Mouse (Mus musculus) thymus, postnatal 10 days (tissue): ENCODE results near the gene Slc9a1.

Experiments
- DNase-seq, 2 experiments: peaks; one replicate each; pipeline ENCODE4 v3.0.0; 2021; ENCODE audit warnings: low spot score in 2 of 2

The Slc9a1 gene

DNA sequence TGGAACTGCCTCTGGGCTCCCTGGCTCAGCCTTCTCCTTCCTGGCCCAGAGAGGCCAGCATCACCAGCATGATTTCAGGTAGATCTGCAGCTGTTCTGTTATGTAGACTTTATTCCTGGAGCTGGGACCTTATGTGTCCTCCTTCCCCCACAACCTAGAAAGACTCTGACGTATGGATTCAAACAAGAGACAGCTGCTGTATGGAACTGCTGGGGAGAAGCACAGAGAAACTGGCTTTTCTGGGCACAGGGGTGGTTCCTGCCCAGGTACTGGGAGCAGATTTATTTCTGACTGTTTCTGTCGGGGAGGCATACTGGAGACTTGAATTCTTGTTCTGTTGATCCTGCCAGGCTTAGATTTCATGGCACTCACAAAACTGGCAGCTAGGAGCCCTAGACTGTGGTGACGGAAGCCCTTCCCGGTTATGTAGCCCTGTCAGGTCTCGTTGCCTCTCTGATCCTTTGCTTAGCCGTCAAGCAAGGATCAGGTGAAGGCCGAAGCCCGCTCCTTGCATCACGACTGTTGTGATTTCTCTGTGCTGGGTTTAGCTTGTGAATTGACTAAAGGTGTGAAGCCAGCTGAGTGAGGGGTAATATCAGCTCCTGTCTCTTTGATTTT is 34.2 kb downstream of the Slc9a1 start:
- no peak for DNase-seq

DNA sequence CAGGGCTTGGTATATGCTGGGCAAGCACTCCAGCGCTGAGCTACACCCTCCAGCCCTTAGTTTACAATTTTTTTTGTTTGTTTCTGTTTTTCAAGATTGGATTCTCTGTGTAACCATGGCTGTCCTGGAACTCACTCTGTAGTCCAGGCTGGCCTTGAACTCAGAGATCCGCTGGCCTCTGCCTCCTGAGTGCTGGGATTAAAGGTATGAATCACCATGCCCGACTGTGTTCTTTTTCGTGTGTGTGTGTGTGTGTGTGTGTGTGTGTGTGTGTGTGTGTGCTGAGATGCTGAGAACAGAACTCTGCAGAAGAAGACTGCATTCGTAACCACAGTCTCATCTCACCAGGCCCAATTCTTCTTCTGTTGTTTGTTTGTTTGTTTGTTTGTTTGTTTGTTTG is 34.8 kb downstream of the Slc9a1 start:
- DNase-seq: no peak

DNA sequence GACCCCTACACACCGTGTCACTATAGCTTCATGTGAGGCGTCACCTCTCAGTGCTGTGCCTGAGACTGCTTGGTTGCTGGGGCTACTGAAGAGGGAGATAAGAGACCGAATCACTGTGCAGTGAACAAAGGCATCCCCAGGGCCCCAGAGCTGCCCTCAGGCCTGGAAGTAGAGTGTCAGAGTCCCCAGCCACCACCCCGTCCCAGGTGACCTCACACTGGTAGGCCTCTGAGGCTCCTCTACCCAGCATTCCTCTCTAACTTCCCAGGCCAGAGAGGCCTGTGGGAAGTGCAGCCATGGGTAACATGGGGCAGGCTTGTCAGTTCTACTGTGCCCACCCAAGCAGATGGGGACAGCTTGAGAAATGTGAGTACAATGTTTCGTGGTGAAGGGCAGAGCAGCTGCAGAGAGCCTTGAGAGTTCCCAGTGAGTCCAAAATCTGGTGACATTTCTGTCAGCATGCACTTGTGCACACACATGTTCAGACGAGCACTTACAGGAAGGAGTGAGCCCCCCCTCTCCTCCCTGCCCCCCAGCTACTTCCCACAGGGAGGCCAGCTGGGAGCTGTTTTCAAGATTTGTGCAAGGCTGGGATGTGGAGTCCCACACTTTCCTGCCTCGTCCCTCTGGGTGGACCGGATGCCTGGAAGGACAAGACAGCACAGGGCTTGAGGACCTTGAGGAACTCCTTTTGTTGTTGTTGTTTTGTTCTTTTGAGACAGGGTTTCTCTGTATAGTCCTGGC is 37.0 kb downstream of the Slc9a1 start:
- DNase-seq: no peak

DNA sequence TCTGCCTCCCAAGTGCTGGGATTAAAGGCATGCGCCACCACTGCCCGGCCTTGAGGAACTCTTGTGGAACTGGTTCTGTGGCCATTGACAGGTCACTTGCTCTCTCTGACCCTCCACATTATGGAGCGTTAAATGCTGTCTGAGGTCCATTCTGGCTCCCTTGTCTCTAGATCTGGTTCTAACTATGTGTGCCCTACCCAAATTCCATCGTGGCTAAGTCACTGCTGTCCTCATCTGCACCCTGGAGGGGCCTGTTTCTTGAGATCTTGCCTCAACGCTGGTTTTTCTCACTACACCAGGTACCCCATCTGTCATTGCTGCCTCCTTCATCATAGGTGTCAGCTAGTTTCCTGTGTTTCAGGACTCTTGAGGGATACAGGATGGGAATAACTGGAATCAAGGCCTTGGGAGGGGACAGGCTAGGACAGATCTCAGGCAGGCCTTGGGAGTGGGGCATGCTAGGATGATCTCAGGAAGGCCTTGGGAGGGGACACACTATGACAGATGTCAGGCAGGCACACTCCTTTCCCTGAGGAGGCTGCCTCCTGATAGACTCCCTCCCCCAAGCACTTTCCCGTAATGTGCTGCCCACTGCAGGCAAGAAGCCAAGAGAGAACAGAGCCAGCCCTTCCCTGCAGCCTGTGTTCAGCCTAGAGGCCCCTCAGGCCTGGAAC is 37.7 kb downstream of the Slc9a1 start:
- DNase-seq: no peak

DNA sequence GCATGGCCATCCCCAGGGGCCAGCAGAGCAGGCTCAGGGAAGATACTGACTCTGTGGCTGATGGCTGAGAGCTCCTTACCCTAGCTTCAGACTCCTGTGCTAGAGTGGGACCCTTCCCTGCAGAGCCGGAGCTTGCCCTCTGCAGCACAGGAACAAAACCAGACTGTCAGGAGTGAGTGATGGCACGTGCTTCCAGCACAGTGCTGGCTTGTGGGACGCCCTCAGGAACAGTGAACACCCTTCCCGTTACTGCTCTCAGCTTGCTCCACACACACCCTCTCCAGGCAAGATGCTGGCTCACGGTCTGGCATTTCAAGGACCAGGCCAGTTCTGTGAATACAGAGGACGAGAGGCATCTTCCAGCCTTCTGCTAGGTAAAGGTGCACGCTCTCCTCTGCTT is 38.5 kb downstream of the Slc9a1 start:
- DNase-seq: no peak

DNA sequence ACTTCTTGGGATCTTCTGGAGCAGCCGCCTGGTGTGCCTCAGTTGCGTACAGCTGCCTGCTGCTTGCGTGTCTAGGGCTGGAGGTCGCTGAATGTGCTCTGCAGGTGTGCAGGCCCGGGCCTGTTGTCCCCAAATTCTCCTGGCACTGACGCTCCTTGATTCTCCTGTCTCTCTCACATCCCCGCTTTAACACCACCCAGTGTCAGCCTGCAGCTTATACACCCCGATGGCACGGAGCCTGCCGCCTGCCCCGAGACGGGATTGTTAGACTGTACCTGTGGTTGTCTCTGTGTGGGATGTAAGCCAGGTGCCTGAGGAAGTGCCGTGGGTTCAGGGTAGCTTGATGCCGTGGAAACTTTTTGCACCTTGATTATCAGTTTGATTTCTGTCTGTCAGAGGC is 41.5 kb downstream of the Slc9a1 start:
- no peak for DNase-seq

DNA sequence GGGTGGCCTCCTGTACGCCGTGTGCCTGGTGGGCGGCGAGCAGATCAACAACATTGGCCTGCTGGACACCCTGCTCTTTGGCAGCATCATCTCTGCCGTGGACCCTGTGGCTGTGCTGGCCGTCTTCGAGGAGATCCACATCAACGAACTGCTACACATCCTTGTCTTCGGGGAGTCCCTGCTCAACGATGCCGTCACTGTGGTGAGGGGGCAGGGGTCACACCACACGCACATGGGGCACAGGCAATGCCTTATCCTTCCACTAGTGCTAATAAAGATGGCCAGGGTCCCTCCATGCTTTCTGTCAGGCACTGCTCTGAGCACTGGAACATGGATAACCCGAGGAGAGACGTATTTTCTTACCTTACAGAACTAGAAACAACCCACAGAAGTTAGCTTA is 42.6 kb downstream of the Slc9a1 start:
- no peak for DNase-seq

DNA sequence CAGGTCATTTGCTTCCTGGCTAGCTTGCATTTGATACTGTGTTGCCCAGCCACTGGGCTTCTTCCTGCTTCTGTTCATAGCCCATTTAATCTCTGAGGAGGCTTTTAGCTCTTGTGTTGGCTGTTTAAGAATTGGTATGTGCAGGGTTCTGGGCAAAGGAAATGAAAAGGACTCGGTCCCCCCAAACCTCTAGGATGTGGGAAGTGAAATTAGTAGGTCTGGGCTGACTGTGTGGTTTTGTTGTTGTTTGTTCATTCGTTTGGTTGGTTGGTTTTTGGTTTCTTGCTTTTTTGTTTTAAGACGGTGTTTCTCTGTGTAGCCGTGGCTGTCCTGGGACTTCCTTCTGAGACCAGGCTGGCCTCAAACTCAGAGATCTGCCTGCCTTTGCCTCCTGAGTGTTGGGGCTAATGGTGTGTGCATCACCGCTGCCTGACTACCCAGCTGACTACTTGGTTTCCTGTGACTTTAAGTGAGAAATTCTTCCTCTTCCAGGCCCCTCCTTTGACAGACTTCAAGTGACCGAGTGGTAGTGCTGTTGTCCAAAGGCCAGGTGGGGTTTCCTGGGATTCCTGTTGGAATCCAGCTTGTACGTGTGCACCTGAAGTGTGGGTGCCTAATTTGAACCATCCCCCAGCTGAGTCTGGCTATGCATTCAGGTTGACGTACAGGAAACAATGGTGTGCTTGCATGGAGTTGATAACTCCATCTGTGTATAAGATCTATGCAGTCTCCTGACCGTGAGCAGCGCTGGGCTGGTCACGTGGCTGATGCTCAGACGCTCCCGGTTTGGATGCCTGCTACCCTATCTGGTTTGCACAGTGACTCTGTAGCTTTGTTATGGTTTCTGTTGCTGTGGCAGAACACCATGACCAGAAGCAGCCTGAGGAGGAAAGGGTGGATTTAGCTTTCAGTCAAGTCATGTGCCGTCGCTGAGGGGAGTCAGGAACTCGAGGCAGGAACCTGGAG is 43.4 kb downstream of the Slc9a1 start:
- DNase-seq: no peak

DNA sequence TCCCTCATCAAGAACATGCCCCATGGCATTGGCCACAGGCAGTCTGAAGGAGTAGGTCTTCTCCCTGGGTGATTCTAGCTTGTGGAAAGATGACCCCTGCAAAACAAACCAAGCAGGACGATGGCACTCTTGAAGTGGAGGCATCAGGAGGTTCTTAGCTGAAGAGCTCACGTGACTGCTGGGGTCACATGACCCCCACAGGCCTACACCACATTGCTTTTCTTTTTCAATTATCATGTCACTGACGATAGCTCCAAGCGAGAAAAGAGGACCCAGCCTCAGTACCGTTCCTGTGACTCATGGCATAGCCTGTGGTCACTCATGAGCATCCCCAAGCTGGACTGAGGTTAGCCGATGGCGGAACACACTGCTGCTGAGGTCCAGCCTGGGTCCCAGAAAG is 44.1 kb downstream of the Slc9a1 start:
- DNase-seq: no peak

DNA sequence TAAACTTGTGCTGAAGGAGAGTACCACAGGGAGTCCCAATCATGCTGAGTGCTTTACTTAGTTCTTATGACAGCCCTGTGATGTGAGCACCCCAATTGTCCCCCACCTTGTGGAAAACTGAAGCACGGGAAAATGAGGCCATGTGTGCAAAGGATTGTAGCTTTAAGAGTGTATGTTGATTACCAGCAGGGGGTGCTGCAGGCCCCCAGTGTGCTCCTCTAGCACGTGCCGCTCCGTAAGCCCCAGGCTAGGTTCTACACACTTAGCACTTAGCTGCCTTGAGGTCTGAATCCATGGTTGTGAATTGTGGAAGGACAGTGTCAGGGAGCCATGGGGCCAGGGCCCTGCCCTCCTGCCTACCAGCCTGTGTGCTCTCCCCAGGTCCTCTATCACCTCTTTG is 45.4 kb downstream of the Slc9a1 start:
- no peak for DNase-seq

DNA sequence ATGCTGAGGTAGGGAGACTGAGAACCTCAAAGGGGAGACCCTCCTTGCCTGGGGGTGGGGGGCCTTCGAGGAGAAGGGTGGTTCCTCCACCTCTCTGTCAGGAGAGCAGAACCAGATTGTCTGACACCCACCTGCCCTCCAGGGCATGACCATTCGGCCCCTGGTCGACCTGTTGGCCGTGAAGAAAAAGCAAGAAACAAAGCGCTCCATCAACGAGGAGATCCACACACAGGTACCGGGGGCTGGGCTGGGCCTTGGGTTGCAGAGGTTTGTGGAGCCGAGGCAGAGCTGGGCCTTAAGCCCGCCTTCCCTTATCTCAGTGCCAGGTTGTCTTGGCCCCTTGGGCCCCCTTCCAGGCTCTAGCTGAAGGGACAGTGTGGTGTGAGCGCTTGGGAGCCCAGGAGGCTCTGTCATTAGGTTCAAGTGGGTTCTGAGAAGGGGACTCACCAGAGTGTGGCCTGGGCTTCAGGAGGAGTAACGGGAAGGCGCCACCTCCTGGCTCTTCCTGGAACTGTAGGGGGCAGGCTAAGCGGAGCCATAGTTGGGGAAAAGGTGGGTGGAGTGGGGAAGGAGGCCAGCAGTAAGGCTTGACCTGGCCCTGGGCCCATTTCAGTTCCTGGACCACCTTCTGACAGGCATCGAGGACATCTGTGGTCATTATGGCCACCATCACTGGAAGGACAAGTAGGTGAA is 50.0 kb downstream of the Slc9a1 start:
- DNase-seq: peak in 1 of 2 experiments; percentile 62

DNA sequence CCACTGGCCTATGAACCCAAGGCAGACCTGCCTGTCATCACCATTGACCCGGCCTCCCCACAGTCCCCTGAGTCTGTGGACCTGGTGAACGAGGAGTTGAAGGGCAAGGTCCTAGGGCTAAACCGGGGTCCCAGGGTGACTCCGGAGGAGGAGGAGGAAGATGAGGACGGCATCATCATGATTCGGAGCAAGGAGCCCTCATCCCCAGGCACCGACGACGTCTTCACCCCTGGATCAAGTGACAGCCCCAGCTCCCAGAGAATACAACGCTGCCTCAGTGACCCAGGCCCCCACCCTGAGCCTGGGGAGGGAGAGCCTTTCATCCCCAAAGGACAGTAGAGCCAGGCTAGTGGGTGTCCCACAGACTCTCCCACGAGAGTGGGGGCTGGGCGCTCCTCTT is 52.5 kb downstream of the Slc9a1 start:
- DNase-seq: no peak

DNA sequence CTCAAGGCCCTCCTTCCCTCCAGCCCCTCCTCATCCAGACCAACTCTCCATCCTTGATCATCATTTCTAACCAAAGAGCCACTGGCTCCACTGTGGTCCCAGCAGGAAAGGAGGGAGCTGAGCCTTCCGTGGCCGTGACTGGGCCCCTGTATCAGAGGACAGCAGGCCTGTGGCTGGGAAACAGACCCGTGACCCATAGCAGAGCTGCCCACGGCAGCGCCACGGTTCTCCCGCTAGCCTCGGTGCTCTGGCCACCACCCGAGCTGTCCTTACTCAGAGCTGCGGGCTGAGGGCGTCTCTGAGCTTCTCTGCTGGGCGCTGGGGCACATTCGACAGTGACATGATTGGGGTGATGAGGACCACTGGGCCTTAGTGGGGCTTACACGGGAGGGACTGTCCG is 53.1 kb downstream of the Slc9a1 start:
- DNase-seq: no peak

DNA sequence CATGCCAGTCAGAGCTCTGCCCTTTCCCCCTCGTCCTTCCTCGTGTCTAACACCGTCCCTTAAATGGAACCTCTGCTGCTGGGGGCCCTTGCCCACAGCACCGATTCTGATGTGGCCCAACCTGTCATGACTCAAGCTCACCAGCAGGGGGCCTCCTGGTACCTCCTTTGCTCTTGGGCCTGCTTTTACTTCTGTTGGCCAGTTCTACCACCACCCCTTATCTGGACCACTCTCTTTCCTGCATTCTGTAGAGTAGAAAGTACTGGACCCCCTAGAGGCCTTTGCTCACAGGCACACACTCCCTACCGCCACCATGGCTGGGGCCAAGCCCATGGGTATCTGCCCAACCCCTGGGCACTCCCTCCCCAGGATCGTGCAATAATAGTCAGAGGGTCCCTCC is 53.6 kb downstream of the Slc9a1 start:
- peak in 1 of 2 experiments; percentile 53 for DNase-seq

DNA sequence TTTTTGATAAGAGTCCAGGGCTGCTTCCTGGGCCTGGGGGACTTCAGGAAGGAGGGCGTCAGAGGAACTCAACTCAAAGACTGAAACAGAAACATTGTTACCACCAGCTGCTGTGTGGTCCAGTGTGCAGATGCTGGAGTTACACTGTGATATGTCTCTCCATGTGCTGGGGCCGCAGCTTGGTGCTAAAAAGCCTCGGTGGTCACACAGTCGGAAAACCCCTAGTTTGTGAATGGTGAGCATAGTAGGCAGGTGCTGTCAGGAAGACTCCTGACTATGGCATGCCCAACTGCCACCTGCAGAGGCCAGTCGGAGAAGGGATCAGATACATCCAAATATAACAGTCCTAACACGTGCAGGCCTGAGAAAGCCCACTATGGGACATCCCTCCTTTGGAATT is 54.2 kb downstream of the Slc9a1 start:
- DNase-seq: no peak

DNA sequence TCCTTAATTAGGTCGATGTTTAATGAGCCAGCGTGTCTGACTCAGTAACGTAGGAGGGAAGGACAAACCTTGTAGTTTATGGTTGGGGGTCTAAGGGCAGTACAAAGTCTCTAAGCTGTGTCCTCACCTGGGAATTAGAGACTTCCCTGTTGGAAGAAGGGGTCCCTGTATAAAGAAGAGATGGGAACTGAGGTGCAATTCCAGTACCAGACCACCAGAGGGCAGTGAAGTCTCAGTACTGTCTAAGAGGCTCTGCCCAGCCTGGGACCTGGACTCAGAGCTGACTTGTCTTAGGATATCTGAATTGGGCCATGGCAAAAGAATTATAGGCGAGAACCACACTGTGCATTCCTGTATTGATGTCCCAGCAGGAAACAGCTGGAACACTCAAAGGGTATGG is 54.6 kb downstream of the Slc9a1 start:
- peak; percentile 29 to 70 for DNase-seq

DNA sequence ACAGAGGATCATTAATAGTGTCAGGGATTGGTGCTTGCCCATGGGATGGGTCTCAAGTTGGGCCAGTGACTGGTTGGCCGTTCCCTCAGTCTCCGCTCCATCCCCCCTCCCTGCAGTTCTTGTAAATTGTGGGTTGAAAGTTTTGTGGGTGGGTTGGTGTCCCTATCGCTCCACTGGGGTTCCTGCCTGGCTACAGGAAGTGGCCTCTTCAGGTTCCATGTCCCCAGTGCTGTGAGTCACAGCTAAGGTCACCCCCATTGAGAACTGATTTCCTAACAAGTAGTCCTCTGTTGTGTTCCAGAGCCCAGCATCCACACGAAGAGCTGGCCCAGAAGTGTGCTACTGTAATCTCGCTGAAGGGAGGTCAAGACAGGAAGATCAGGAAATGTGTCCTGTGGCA is 56.6 kb downstream of the Slc9a1 start:
- no peak for DNase-seq

DNA sequence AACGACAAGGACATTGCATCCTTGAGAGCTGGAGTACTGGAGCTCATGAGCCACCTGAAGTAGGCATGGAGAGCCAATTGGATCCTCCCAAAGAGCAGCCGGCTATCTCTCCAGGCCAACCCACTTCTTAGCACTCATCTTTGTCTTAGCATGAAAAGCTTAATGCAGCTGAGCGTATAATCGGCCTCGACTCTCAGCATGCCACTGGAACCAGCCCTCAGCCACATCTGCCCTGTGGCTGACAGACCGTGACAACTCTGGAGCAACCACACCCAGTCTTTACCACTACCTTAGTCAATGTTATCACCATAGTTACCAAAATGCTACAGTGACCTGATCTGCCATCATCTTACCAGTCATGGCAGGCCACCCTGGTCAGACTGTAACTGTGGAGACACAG is 62.0 kb downstream of the Slc9a1 start:
- no peak for DNase-seq

DNA sequence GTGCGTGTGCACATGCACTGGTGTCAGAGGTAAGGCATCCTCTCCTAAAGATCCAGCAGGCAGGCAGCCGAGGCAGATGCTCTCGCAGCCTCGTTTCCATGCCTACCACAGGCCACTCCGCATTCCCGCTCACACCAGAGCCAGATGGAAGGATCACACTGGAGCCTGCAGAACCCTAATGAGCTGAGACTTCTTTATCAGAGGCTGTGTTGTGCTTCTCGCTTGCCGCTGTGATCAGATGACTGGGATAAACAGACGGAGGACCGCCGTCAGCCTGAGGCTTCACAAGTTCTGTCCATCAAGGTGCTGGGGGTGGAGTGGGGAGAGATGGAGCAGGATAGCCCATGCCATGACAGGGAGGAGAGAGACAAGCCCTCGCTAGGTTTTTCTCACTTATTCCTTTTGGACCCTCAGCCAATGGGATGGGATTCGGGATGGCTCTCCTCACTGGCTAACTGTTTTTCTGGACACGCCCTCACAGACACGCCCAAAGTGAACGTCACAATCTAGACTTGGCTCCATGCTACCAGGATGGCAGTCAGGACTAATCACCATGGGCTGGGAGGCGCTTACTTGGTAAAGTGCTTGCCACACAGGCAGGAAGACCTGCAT is 63.2 kb downstream of the Slc9a1 start:
- no peak for DNase-seq

DNA sequence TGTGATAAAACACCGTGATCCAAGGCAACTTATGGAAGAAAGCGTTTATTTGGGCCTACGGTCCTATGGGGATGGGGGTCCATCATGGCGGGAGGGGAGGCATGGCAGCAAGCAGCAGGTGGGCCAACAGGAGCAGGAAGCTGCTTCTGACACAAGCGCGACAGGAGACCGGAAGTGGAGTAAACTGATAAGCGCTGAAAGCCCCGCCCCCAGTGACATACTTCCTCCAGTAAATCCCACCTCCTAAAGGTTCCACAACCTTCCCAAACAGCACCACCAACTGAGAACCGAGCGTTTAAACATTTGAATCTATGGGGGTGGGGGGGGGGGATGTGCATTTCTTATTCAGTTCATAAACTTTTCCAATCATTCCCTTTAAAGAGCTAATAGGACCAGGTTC is 66.4 kb downstream of the Slc9a1 start:
- no peak for DNase-seq
